Mouse (Mus musculus) right cerebral cortex, postnatal 36 days (tissue): ENCODE measurements at regions not wholly inside any gene's neighbourhood (a gene's known extent, or its start where the extent isn't known, plus 50 kb on each side); places are given as distances from the start of the nearest gene placed in this dataset.

ENCODE experiments used
- DNase-seq, 2 experiments: peaks; one replicate each; pipeline ENCODE4 v3.0.0; 2022; ENCODE audit warnings: low spot score in 2 of 2, mixed read lengths in 1 of 2

DNA sequence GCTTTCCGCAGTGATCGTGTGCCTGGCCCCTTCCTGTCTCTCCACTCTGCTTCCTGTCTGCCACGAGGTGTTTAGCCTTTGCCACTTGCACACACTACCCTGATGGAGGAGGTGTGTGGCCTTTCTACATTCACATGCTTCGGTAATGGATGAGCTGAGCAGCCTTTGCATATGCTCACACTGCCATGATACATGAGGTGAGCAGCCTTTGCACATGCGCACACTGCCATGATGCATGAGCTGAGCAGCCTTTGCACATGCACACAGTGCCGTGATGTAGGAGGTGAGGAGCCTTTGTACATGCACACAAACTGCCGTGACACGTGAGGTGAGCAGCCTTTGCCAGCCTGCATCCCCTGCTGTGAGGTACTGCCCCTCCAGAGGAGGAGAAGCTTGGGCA is 58.3 kb downstream of the Erv3 start:
- no peak for DNase-seq

DNA sequence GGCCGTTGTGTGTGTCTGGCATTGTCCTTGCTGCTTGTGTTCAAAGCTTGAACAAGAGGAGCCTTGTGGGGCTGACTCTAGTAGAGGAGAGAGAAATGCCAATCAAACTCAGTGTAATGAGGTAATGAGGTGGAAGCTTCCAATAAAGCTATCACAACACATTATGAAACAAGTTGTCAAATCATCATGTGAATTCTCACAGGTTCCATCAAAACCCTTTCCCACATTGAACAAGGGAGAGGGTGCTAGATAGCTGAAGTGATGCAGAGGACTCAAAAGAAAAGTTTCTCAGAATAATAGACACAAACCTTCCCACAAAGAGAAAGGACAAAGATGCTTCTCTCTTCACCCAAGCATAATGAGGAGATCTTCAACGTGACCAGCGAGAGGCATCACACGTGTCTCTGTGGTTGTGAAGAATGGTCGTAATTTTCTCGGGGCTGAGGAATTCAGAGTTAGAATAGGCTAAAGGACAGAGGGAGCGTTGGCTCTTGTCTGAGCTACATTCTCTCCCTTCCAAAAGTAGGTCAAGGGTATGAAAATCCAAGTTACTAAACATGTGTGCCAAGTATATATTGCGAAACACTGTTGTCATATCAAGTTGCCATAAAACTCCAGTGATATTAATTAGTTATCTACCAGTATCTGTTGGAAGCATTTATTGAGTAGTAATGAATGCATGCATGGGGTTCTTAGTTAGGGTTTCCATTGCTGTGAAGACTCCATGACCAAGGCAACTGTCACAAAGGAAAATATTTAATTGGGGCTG is 59.2 kb downstream of the Erv3 start:
- no peak for DNase-seq

DNA sequence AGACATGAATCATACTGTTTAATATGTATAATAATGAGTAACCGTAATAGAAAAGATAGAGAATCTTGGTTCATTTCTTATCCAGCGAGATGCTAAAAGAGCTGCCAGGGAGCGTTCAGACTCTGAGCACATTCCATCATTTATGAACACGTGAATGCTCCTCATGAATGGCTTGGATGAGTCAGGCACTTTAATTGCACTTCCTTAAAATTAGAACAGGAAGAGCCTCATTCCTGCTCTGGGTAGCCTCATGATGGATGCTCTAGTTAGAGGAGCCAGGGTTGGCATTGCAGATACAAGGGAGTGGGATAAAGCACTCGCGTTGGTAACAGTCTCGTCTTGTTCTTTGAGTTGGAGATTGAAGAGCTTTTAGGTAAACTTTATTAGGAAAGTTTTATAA is 60.1 kb downstream of the Erv3 start:
- DNase-seq: no peak

DNA sequence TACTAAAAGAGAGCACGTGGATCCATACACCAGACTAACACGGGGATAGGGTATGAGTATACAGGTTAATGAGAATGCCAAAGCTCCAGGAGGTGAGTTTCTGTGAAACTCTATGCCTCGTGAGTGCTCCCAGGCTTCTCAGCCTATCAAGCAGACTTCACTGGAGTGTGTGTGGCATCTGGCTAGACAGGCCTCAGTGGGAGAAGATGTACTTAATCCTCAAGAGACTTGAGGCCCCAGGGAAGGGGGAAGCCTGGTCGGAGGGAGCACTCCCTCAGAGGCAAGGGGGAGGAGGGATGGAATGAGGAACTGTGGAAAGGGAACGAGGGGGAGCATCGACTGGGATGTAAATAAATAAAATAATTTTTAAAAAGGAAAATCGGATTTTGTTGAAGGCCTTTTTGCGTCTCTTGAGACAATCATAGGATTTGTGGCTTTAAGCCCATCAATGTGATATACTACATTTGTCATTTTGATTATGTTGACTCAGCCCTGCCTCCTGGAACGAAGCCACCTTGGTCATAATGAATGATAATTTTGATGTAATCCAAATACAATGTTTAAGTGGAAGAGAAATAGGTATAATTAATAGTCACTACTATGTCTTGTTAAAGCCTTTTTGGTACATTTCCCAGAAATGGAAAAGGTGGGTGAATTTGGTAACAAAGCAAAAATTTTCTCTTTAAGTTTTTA is 62.4 kb downstream of the Erv3 start:
- no peak for DNase-seq

DNA sequence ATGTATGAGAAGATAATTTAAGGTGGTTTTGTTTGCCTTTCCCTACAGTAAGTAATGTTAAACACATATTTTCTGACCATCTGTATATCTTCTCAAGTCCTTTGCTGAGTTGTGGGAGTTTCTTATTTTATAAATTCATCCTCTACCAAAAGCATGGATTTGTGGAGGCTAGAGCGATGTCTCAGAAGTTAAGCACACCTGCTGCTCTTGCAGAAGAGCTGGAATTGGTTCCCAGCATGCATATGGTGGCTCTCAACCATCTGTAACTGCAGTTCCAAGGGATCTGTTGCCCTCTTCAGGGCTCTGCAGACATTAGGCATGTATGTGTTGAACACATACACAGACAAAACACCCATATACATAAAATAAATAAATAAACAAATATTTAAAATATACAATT is 84.2 kb downstream of the Erv3 start:
- no peak for DNase-seq

DNA sequence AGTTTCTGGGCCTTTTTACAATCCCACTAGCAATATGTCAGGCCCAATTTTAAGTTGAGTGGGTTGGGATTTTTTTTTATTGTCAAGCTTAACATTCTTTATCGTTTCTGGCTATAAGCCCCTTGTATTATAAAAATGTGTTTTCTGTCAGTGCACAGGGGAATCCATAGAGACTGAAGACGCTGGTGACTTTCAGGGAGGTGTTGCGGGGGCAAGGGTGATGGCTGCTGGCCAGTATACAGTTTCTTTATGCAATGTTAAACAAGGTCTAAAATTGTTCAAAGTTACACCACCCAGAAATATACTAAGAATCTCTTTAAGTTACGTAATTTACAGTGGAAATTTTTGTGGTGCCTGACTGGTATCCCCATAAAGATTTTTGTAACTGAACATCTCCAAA is 85.9 kb downstream of the Erv3 start:
- DNase-seq: no peak

DNA sequence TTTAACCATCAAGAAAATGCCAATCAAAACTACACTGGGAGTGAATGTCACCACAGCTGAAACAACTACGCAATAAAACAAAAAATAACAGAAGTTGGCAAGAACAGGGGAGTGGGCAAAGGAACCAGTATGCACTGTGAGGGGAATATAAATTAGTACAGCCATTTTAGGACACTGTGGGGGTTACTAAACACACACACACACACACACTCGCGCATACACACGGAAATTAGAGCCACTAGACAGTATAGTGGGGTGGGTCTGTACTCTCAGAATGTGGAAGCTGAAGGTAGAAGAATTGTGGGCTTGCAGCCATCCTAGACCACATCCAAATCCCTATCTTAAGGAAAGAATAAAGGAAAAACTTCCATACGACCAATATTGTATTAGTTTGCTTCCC is 87.4 kb downstream of the Erv3 start:
- no peak for DNase-seq

DNA sequence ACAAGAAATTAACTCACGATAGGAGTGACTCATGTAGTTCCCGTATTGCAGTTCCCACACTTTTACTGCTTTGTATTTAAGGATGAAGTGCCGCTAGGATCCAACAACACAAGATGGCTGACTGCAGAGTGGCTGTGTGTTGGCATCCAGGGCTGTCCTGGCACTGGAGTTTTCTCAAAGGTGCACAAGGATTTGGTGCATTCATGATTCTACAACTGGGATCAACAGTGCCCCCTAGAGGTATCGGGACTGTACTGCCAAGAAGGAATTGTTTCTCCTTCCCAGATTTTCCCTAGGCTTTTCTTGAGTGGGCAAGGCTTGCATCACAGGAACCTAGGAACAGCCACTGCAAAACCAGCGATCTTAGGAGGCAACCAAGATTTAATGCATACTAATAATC is 88.7 kb downstream of the Erv3 start:
- DNase-seq: peak; percentile 45 to 55

DNA sequence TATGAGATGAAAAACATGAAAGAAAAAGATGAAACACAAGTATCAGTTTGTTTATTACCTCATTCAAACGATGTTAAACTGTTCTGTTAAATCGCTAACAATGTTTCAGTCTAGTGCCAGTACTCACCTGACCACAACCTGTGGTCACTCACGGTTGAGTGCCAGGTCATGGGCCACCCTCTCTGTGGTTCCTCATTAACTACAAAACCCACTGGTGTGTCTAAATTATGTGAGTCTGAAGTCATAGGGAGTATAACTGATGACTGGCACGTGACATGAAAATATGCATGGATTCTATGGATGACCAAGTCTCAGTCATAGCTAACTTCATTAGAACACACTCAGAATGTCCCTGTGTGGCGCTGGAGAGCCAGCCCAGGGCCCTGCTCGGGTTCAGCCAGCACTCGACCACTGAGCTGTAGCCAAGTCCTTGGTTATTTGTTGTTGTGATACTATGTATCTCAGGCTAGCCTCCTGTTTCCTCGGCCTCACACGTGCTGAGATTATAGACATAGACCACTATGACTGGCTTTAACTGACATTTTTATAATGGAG is 89.8 kb downstream of the Erv3 start:
- no peak for DNase-seq

DNA sequence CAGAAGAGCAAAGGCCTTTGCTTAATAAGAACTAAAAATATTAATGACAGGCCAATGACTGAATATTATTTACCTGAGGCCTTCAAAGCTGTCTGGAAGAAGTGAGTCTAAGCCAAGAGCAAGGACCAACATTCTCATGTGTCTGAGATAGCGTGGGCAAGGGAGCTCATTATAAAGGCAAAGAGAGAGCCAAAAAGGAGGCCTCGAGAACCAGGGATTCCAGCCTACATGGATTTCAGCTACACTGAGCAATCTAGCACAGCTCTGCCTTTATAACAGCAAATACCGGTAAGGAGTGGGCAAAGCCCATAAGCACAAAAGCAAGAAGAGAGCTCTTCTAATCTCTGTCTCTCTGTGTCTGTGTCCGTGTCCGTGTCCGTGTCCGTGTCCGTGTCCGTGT is 93.0 kb downstream of the Erv3 start:
- peak in 1 of 2 experiments; percentile 24 for DNase-seq

DNA sequence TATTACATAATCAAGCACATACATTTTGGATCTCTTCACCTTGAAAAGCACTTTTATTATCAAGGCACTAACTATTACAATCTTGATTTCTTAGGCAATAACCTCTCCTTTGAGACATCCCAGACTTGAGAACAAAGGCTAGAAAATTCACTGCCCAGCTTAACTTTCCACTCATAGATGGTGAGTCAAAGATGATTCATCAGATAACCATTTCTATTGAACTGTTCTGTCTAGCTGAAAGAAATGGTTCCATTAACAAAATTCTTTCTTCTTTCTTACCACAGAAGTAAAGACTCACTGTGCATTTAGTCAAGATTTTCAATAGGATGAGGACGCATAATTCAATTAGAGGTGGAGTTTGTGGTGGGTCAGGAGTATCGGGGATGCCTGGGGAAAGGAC is 98.0 kb downstream of the Erv3 start:
- DNase-seq: no peak

DNA sequence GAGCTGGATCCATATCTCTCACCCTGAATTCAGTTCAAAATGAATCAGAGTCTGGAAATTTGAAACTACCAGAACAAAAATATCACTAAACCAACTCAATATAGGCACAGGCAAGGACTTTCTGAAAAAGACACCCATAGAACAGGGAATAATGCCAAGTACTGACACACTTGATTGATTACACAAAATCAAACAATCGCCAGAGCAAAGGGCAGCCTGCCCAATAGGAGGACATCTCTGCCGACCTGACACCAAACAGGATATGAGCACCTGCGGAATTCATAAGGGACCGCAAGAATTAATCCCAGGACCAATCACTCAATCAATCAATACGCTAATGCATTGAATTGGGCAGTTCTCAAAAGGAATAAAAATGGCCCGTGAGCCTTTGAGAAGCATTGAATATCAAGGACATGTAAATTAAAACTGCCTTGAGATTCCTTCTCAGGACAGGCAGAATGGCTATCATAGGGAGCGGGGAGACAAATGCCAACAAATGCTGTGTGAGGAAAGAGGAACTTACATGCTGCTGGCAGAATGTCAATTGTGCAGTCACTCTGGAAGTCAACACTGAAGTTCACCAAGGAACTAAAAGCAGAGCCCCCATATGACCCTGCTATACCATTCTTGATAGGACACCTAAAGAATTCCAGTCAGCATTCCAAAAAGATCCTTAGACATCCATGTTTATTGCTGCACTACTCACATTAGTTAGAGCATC is 102.2 kb downstream of the Erv3 start:
- DNase-seq: no peak

DNA sequence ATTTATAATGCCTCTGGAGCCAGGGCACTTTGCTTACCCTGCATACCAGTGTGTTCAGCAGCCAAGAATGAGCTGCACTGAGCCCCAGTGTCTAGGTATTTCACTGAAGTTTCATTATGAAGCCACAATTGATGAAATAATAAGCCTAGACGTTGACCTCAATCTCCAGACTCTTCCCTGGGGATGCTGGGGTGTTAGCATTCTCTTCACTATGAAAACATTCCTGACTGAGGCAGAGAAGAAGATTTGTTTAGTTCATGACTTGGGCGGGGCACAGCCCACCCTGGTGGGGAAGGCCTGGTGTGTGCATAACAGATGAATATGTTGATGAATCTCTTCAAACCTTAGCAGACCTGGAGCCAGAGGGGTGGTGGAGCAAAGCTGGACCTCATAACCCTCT is 104.4 kb downstream of the Erv3 start:
- DNase-seq: no peak

DNA sequence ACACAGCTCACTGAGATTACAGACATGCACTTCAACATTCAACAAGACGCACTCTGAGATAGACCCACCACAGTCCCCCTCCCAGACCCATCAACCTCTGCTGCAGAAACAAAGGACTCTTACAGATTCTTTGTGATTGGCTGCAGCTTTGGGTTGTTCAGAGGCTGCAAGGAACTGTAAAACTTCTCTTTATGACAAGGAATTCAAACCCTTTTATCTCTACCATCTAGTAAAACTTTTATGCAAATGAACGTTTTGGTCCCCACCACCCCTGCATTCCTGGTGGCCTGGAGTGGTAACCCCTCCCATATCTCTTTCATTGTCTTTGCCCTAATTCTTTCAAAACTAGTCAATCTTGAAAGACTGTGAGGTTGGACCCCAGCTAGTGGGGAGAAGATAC is 106.1 kb downstream of the Erv3 start:
- no peak for DNase-seq

DNA sequence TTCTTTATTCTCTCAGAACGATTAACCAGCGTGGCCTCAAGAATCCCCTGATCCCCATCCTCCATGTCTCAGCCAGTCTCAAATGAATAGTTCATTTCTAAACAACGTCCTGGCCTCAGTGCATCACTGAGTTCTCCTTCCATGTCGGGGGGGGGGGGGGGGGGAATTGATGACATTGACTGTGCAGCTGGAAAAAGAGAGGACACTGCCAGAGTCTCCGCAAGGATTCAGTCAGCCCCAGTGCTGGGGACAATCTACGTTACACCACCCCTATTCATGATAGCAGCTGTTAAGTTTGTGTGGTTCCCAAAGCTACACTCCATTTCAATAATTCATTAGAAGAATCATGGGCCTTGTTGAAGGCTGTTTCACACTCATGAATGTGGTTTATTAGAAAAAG is 108.9 kb downstream of the Erv3 start:
- no peak for DNase-seq

DNA sequence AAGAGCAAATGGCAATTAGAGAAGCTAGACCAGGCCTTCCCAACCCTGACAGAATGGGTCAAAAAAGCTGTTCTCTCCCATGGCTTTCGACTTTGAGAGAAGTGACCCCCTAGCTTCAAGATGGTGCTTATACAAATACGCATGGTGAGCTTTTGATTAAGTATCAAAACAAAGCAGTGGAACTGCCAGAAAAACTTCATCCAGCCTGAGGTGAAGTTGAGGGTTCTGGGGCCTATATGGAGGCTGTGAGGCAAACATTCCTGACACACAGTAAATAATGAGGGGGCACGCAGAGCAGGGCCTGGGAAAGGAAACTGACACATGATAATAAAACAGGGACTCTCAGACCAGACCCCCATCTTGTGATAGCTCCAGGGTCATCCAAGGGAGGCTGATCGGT is 109.3 kb downstream of the Erv3 start:
- DNase-seq: no peak

DNA sequence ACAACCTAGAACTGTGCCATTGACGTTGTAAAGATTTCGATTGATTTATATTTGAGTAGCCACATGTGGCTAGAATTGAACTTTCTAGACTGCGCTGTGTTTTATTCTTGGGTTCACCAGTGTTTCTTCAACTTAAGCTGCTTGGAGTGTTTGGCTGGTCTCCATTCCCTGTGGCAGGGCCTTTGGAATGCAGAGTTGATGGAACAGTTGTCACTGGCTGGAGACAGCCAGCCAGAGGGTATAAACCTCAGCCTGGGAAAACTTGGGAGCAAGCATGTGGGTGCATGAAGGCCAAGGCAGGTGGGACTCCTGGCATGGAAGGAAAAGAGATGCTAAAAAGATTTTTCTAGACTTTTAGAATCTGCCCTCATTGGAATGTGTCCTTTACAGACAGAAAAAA is 109.8 kb downstream of the Erv3 start:
- no peak for DNase-seq

DNA sequence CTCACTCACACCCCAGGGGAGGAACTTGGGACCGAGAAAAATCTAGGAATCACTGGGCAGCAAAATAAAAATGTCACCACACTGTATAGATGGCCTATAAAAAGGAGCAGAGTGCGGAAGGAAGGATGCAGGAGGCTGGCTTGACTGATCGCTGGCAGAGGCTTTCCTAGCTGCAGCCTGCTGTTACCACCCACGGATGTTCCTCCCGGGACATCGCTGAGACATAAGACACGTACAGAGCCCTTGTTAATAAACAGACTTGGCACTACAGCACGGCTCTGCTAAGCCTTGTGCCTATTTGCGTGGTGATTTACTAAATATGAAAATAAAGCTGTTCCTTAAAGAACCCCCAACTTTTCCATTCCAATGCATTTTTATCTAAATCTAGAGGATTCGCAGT is 110.8 kb downstream of the Erv3 start:
- peak; percentile 81 to 91 for DNase-seq

DNA sequence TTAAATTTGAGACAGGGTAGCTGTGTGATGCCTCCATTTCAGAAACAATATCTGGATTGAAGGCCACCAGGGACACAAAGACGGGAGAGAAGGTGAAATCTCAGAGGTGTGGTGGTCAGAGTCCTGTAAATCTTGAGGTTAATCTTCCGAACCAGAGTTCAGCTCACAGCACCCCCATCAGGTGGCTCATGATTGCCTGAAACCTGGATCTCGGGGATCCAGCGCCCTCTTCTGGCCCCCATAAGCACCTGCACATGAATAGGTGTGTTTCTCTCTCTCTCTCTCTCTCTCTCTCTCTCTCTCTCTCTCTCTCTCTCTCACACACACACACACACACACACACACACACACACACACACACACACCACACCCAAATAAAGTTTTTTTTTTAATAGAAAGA is 111.8 kb downstream of the Erv3 start:
- no peak for DNase-seq

DNA sequence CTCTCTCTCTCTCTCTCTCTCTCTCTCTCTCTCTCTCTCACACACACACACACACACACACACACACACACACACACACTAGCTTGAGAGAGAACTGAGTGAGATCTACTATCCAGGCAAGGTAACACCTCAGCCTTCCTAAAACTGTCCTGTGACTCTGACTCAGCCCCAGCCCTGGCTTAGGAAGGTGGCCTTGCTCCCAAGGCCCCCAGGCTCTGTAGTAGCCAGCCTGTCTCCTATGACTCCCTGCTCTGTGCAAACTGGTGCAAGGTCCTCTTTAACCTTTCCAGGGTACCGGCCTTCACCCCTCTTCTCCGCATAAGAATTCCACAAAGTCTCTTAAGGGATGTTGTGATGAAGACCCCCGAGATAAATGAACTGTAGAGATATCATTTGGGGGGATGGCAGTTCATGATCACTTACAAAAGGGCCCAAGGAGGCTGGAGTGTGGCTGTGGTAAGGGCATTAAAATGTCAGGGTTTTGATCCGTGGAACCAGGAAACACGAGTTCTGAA is 114.1 kb downstream of the Erv3 start:
- no peak for DNase-seq

DNA sequence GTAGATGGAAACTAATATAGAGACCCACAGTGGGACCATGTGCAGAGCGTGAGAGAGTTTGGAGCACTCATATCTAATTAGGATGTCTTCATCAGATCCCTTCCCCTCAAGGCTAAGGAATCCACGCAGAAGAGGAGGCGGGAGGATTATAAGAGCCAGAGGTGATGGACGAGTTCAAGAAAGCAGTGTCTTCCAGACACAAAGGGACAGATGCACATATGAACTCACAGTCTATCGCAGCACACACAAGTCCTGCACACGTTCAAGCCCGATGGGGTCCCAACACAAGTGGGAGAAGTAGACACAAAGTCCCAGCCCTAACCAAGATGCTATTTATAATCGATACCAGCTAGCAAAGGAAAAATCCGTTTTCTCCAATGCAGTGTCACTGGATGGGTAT is 114.6 kb downstream of the Erv3 start:
- DNase-seq: no peak

DNA sequence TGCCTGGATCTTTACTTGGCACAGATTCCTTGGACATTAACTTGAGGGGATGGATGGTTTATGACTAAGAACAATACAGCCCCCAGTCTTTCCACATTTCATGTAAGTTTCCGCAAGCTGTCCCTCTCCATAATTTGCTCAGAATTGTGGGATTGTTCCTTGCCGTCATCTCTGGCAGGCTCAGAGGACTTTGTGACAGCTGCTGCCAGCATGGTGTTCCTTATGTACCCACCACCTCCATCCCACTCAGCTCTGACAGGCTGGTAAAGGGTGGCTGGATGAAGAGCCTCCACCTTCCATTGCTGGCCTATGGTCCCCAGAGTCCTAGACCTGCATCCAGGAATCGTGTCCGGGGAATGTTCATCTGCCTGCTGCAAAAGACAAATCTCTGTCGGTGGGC is 119.1 kb downstream of the Erv3 start:
- peak in 1 of 2 experiments; percentile 17 for DNase-seq
